Mouse (Mus musculus) frontal cortex, postnatal 14 days (tissue): ENCODE measurements around the gene Capg.

ENCODE experiments used
- DNase-seq, 2 experiments: peaks; one replicate each; pipeline ENCODE4 v3.0.0; 2022; ENCODE audit warnings: low spot score in 2 of 2

Capg gene

DNA sequence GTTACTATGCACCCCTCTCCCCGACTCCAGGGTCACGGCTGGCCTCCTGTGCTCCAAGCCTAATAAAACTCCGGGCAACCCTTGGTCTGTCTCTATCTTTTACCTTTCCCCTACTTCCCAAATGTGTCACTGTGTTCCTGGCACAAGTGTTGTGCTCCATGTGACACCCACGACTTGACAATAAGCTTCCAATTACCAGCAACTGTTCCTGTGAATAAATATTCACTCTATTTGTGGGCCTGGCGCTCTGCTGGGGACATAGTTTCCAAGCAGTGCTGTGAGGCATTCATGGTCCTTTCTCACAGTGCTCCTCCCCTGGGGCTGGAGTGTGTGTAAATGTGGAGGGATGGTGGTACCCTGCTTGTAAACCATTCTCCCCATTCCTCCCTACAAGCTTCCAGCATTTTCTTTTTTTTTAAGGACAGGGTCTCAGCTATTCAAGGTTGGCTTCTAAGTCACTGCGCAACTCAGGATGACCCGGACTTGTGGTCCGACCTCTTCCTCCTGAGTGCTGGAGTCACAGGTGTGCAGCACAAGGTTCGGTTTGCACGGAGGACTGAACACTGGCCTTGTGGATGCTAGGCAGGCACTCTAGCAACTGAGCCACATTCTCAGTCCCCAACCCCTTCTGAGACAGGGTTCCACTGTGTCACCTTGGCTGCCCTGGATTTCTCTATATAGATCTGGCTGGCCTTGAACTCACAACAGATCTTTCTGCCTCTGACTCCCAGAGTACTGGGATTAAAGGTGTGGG lies 26.6 kb downstream of the Capg start:
- no peak for DNase-seq

- DNase-seq, result no peak
Observed at GRCm38 (mm10) chr6:72571826-72572225, 27.6 kb downstream of the Capg start.

DNA sequence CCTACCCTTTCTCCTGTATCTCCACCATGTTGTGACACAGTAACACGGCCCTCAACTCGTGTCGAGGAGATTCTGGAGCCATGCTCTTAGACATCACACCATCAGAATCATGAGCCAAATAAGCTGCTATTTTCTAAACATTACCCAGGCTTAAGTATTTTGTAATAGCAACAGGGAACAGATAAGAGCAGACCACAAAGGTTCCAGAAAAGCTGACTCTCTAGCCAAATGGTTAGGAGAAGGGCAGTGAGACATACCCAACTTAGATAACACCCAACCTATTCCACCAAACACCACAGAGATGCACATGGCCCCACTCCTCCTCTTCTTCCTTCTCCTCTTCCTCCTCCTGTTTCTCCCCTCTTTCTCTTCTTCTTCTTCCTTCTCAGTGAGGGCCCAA lies 31.9 kb downstream of the Capg start:
- no peak for DNase-seq

- DNase-seq, result no peak
Observed at GRCm38 (mm10) chr6:72581625-72582382, 37.6 kb downstream of the Capg start.

- no peak for DNase-seq
Observed at GRCm38 (mm10) chr6:72583211-72583839, 39.1 kb downstream of the Capg start.

GRCm38 (mm10) chr6:72584154-72584553 lies 40.0 kb downstream of the Capg start:
- no peak for DNase-seq

DNA sequence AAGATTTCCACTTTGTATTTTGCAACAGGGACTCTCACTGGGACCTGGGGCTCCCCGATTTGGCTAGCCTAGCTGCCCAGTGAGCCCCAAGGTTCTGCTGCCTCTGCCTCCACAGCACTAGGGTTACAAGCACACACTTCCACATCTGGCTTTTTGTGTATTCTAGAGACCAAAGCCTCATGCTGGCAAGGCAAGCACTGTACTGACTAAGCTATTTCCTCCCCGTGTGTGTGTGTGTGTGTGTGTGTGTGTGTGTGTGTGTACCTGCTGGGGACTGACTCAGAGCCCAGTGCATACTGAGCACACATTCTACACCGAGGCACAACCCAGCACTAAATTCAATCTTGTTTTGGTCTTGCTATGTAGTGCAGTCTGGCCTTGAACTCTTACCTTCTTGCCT lies 42.5 kb downstream of the Capg start:
- DNase-seq, result no peak

DNA sequence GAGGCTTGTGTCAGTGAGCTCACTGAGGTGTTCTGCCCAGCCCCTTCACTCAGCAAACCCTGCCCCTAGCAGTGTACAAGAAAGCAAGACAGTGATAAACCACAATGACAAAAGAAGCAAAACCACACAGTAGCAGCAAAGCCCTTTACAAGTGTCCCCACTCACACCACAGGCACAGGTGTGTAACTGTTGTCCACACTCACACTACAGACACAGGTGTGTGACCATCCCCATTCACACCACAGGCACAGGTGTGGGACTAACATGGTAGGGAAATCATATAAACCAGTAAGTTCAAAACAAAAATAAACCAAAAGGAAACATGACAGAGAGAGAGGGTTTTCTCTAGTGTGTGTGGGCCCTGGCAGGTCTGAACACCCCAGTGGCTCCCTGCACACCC lies 44.1 kb downstream of the Capg start:
- DNase-seq, result no peak

DNA sequence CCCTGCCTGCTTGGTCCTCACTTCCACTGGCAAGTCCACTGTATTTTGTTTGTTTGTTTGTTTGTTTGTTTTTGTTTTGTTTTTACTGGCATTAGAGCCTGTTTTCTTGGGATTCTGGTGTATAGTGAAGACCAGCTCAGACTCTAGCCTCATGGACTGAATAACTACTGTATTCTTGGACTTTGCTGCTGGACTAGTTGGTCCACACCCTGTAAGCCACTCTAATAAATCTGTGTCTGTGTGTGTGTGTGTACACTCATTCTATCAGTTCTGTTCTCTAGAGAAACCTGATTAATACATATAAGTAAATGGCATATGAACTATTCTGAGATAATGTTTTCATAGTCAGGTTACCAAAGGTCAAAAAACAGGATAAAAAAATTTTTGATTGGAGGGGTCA lies 45.9 kb downstream of the Capg start:
- no peak for DNase-seq

GRCm38 (mm10) chr6:72593011-72593803 lies 49.0 kb downstream of the Capg start:
- DNase-seq, result peak in 1 of 2 experiments; percentile 31

GRCm38 (mm10) chr6:72593914-72594313 lies 49.7 kb downstream of the Capg start:
- no peak for DNase-seq

GRCm38 (mm10) chr6:72597083-72597874 lies 53.1 kb downstream of the Capg start:
- no peak for DNase-seq

- DNase-seq, result peak; percentile 76 to 87
Observed at GRCm38 (mm10) chr6:72597956-72598753, 54.0 kb downstream of the Capg start, which contains the start of the genes Elmod3 and Retsat. Gene Elmod3, minus strand, starts transcription at chr6:72598413. Gene Retsat, plus strand, starts transcription at chr6:72598475.

GRCm38 (mm10) chr6:72598791-72599557 lies 54.8 kb downstream of the Capg start:
- peak in 1 of 2 experiments; percentile 28 for DNase-seq

DNA sequence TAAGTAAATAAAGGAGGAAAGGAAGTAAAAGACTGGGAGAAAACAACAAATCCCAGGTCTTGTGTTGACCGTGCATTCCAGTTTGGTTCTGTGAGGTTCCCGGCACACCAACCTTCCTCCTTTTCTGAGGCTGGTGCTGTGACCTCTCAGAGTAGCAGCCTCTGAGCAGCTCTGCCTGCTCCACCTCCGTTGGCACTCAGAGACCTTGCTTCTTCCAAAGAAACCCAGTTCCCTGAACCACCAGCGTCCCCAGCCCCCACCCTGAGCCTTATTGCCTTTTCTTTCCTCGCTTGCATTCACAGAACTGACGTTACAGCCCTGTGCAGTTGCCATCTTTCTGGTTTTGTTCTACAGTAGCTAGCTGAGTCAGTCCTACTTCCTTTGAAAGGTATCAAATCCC lies 56.0 kb downstream of the Capg start:
- DNase-seq, result no peak

- DNase-seq, result no peak
Observed at GRCm38 (mm10) chr6:72600771-72601170, 56.6 kb downstream of the Capg start.

DNA sequence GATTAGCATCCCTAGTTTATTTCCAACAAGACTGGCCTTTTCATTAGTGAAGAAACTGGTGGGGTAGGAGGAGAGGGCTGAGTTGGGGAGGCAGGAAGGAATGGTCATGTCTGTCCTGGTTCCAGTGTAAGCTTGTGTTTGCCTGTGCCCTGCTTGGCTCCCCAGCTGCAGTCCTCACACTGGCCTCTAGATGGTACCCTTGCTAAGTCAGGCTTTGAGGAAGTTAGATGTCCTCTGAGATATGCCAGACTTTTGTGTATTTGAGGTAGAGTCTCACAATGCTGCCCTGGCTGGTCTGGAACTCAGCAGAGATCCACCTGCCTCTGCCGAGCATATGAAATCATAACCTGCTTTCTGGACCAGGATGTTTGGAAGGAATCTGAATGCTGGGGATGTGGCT lies 57.5 kb downstream of the Capg start:
- peak; percentile 57 to 84 for DNase-seq

GRCm38 (mm10) chr6:72604066-72604465 lies 59.9 kb downstream of the Capg start:
- no peak for DNase-seq

- no peak for DNase-seq
Observed at GRCm38 (mm10) chr6:72607060-72607459, 62.9 kb downstream of the Capg start.
